Mouse (Mus musculus) gastrocnemius, adult 2 months (tissue): ENCODE measurements around the gene Psmd5. TPM values are rescaled to one million over a fixed set of nuclear protein-coding genes. Genes with fewer than 3 reads are reported as not detected.
"Not testable (repeated sequence)": the region's sequence is repeated elsewhere in the genome, so short reads cannot be mapped to it uniquely, and the experiment has no call there.

ENCODE experiments used
- DNase-seq: peaks from one replicate; pipeline ENCODE4 v3.0.0; 2022
- H3K27ac ChIP-seq: fragments of 200-600 bp; 2 replicates; pipeline ENCODE4 v1.8.1; 2022; ENCODE audit warnings: mild to moderate bottlenecking
- H3K4me3 ChIP-seq: fragments of 200-600 bp; 2 replicates; pipeline ENCODE4 v1.8.1; 2022; ENCODE audit warnings: mild to moderate bottlenecking, moderate library complexity
- CTCF ChIP-seq: fragments of 200-600 bp; IDR thresholded peaks from 2 replicates; pipeline ENCODE4 v1.8.1; 2022; ENCODE audit warnings: antibody characterized with exemption, mild to moderate bottlenecking, moderate library complexity
- intact Hi-C: fragments of 180-260 bp; cut with DNase I; formaldehyde crosslinking; loops from one replicate; pipeline ENCODE4 v1.15.1; 2025
- total RNA-seq, 2 experiments: library from RNA; stranded (reverse); gene quantifications; 2 replicates each; pipeline ENCODE4 v1.2.3; 2021

The Psmd5 gene
- total RNA-seq, 2 experiments from 2014 or later, result 12.6 to 14.7 TPM

GRCm38 (mm10) chr2:34883190-34883589 is 8.4 kb upstream of the Psmd5 start:
- no peak for TF ChIP-seq CTCF
- DNase-seq, result no peak
- no peak overlapping the region for H3K4me3 ChIP-seq
- H3K27ac ChIP-seq, result no peak overlapping the region
- intact Hi-C loops, result no loop called here

GRCm38 (mm10) chr2:34882757-34883156 is 8.0 kb upstream of the Psmd5 start:
- no peak overlapping the region for H3K27ac ChIP-seq
- no peak for TF ChIP-seq CTCF
- no peak for DNase-seq
- intact Hi-C loops, result no loop called here
- H3K4me3 ChIP-seq, result no peak overlapping the region

- Histone ChIP-seq H3K27ac (no peak overlapping the region), H3K4me3 (no peak overlapping the region)
- TF ChIP-seq CTCF, result no peak
- DNase-seq, result no peak
- intact Hi-C loops, result no loop called here
Observed at GRCm38 (mm10) chr2:34880054-34880453, 5.3 kb upstream of the Psmd5 start.

- no peak for TF ChIP-seq CTCF
Observed at GRCm38 (mm10) chr2:34874271-34874670, 497 bp downstream of the Psmd5 start, which contains the start of gene Cutal. Gene Cutal (plus strand): TSS chr2:34874396.

GRCm38 (mm10) chr2:34870520-34871474 is 4.0 kb downstream of the Psmd5 start:
- peak overlapping the region; percentile 77 for H3K4me3 ChIP-seq
- peak; percentile 95 for DNase-seq
- intact Hi-C loops, result loop anchor here (2.0 kb wide), 3 partner anchors 28 to 100 kb away; partner anchors contain the start of gene Fbxw2
- H3K27ac ChIP-seq, result peak overlapping the region; percentile 97
- no peak for TF ChIP-seq CTCF

More at GRCm38 (mm10) chr2:34874271-34874670, 497 bp downstream of the Psmd5 start, which contains the start of gene Cutal:
- intact Hi-C loops, result no loop called here
- peak within 1 kb of the TSS; percentile 51; the same call in 1 of the 2 replicates for H3K27ac ChIP-seq
- peak within 1 kb of the TSS; percentile 60 for H3K4me3 ChIP-seq
- DNase-seq, result no peak

GRCm38 (mm10) chr2:34869680-34870079 is 5.1 kb downstream of the Psmd5 start:
- DNase-seq, result no peak
- no peak for TF ChIP-seq CTCF
- peak overlapping the region; percentile 77 for H3K4me3 ChIP-seq
- H3K27ac ChIP-seq, result peak overlapping the region; percentile 52
- intact Hi-C loops, result loop anchor here (2.0 kb wide), 3 partner anchors 29 to 101 kb away; partner anchors contain the start of gene Fbxw2

- intact Hi-C loops, result no loop called here
Observed at GRCm38 (mm10) chr2:34857728-34858127, 17.0 kb downstream of the Psmd5 start.

GRCm38 (mm10) chr2:34855265-34855664 is 19.5 kb downstream of the Psmd5 start:
- intact Hi-C loops, result no loop called here
- H3K27ac ChIP-seq, result no peak overlapping the region
- H3K4me3 ChIP-seq, result no peak overlapping the region
- peak; percentile 20 for DNase-seq
- peak; percentile 18; the same call in 1 of the 2 replicates for TF ChIP-seq CTCF

More at GRCm38 (mm10) chr2:34857728-34858127, 17.0 kb downstream of the Psmd5 start:
- no peak for DNase-seq
- Histone ChIP-seq H3K4me3 (no peak overlapping the region), H3K27ac (no peak overlapping the region)
- TF ChIP-seq CTCF, result no peak

GRCm38 (mm10) chr2:34847702-34848101 is 27.1 kb downstream of the Psmd5 start:
- Histone ChIP-seq H3K27ac (no peak overlapping the region), H3K4me3 (no peak overlapping the region)
- TF ChIP-seq CTCF, result no peak
- intact Hi-C loops, result no loop called here
- DNase-seq, result no peak

- Histone ChIP-seq H3K4me3 (0 out of 2 replicates have a peak overlapping the region, but pooled peaks have one; percentile 5), H3K27ac (peak overlapping the region; percentile 77)
- intact Hi-C loops, result no loop called here
- DNase-seq, result peak; percentile 71
- TF ChIP-seq CTCF, result no peak
Observed at GRCm38 (mm10) chr2:34843211-34843939, 31.4 kb downstream of the Psmd5 start.

GRCm38 (mm10) chr2:34841706-34842105 is 33.1 kb downstream of the Psmd5 start:
- H3K27ac ChIP-seq, result no peak overlapping the region
- no peak for DNase-seq
- no peak for TF ChIP-seq CTCF
- intact Hi-C loops, result no loop called here
- no peak overlapping the region for H3K4me3 ChIP-seq

- intact Hi-C loops, DNase-seq, H3K27ac ChIP-seq, H3K4me3 ChIP-seq: not testable (repeated sequence)
- peak; percentile 32; the same call in 1 of the 2 replicates for TF ChIP-seq CTCF
Observed at GRCm38 (mm10) chr2:34840143-34840542, 34.6 kb downstream of the Psmd5 start.

- DNase-seq, result no peak
- intact Hi-C loops, result no loop called here
- Histone ChIP-seq H3K4me3 (no peak overlapping the region), H3K27ac (no peak overlapping the region)
- no peak for TF ChIP-seq CTCF
Observed at GRCm38 (mm10) chr2:34835669-34836068, 39.1 kb downstream of the Psmd5 start.
